Mouse (Mus musculus): Measurements from ENCODE around the gene Sh3bp5l. TPM values are rescaled to one million over a fixed set of nuclear protein-coding genes. Genes with fewer than 3 reads are reported as not detected.
A peak's percentile ranks its signal among the peaks of the same experiment; 100 is the strongest.
"Not testable (repeated sequence)": the region's sequence is repeated elsewhere in the genome, so short reads cannot be mapped to it uniquely, and the experiment has no call there.

Gene Sh3bp5l
- total RNA-seq, 2 experiments from 2014 or later: 55.1 to 55.8 TPM

DNA sequence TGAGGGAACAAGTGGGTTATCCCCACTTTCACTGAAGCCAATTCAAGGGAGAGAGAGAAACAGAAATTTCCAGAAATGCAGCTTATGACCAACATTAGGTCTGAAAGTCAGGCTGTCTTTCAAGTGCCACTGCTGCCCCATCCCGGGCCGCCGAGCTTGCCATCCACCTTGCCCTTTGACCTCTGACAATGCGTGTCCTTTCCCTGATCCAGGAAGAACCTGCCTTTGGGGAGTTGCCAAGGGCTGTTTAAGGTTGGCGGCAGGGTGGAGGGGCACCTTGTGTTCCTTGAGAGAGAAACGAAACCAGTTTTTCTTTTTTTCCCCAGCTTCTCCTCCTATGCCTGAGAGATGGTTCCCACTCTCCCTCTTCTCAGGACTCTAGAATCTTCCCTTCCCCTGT lies 35.7 kb downstream of the Sh3bp5l start:
- not testable (repeated sequence) for DNase-seq (ENCODE audit: extremely low spot score in 1 of 2, low spot score in 1 of 2)

DNA sequence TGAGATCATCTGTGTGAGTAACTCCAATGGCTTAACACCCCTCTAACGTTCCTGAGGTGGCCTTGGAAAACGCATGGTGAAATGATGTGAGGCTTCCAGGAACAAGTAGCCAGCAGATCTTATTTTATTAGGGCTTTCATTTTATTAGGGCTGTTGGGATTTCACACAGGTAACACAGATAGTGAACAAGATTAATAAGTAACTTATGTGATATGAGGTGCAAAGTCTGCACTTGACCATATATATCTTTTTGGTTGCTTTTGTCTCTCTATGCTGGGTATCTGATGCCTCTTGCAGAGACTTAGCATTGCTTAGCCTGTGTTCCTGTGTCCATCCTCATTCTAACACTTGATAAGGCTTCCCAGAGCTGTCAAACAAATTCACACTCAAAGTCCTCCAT lies 46.7 kb downstream of the Sh3bp5l start:
- no peak for DNase-seq (ENCODE audit: extremely low spot score in 1 of 2, low spot score in 1 of 2)

DNA sequence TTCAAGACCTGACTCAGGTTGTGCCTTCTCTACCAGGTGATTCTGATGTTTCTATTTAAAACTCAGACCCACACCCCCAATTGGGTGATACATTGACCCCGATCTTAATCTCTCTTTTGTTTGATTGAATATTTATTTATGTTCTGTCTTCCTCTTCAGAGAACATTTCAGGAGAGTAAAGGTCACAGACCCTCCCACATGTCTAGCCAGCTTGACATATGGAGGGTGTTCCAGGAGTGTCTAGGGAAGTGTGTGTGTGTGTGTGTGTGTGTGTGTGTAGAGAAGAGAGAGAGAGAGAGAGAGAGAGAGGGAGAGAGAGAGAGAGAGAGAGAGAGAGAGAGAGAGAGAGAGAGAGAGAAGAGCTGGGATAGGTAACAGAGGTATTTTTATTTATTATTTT lies 47.2 kb downstream of the Sh3bp5l start:
- DNase-seq (ENCODE audit: extremely low spot score in 1 of 2, low spot score in 1 of 2): no peak

DNA sequence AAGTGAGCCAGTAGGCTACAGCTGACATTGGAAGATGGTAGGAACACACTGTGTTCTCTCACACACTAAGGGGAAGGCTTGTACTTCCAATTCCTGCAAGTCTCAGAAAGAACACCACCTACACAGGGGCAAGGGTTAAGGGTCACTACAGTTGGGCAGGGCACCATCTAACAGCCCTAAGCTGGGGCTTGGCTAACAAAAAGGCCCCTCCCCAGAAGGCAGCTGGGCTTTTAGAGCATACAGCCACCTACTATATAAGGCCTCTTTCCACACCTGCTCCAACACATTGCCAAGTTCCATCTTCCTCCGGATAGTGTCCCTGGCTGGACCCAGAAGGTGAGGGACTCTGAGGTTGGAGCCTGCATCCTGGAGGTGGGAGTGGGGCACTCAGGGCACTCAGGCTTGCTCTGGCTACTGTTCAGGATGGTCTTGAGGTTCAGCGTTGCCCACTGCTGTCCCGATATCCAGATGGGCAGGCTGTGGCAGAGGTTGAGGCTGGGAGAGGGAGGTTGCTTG lies 48.3 kb downstream of the Sh3bp5l start, which contains the start of gene Lypd8:
Lypd8 (plus strand) TSS at position 281 of the 516 bp plus-strand sequence.
- DNase-seq (ENCODE audit: extremely low spot score in 1 of 2, low spot score in 1 of 2): no peak

DNA sequence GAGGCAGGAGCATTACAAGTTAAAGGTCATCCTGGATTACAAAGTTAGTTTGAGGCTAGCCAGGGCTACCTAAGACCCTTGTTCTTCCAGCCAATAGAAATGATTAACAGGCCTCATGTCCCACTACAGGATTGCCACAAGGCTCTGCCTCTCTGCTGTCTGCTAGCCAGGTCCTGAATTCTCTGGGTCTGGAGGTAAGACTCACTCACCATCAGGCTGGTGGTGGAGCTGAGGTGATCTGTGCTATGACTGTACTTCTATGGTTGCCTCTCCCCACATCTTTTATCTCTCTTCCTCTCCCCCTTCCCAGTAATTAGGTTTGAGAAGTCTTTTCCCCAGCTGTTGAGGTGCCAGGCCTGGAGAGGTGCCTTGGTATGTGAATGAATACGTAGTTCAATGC lies 49.0 kb downstream of the Sh3bp5l start:
- DNase-seq (ENCODE audit: extremely low spot score in 1 of 2, low spot score in 1 of 2): no peak

DNA sequence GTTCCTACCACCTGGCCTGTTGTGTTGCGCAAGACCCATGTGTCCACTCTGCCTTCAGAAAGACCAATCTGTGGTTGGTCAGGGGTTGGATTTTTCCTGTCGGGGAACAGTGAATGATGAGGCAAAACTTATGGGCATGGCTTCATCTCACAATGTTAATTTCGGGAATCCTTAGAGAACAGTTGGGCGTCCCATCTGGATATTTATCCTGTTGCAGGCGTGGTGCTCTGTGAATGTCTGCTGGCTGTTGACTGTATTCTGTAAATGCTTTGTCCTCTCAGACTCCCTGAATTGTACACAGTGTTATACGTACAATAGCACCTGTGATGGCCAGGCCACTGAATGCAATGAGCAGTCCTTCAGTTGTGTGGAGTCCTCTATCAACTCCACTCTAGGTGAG lies 51.9 kb downstream of the Sh3bp5l start:
- DNase-seq (ENCODE audit: extremely low spot score in 1 of 2, low spot score in 1 of 2): peak in 1 of 2 experiments; percentile 10

Other genes with a start within 250 kb of the Sh3bp5l start
- not detected for gene Gm12248, start 237.6 kb upstream of the Sh3bp5l start, total RNA-seq (2021)
- 10 to 100 TPM; 52.7 to 54.5 TPM for gene Cnot8, start 226.6 kb upstream of the Sh3bp5l start, total RNA-seq (2021)
- 10 to 100 TPM; 19.2 to 20.6 TPM for gene Gemin5, start 162.2 kb upstream of the Sh3bp5l start, total RNA-seq (2021)
- gene Mrpl22, start 159.1 kb upstream of the Sh3bp5l start, total RNA-seq (2021): 10 to 100 TPM; 28.3 to 34.8 TPM
- gene Igtp, start 131.2 kb upstream of the Sh3bp5l start, total RNA-seq (2021): 1 to 10 TPM; 1.2 to 1.5 TPM
- 1 to 10 TPM; 1.3 to 2.1 TPM for gene Irgm2, start 131.1 kb upstream of the Sh3bp5l start, total RNA-seq (2021)
- not detected for gene 4930438A08Rik, start 55.9 kb upstream of the Sh3bp5l start, total RNA-seq (2021)
- 10 to 100 TPM; 19.3 to 28.6 TPM for gene Zfp692, start 23.7 kb upstream of the Sh3bp5l start, total RNA-seq (2021)
- gene Zfp672, start 385 bp upstream of the Sh3bp5l start, total RNA-seq (2021): 10 to 100 TPM; 45.9 to 47.7 TPM
- gene Lypd8, start 48.3 kb downstream of the Sh3bp5l start, total RNA-seq (2021): under 1 TPM in 1 of 2 experiments, not detected in 1; 0.25 TPM
- gene 1810065E05Rik, start 90.4 kb downstream of the Sh3bp5l start, total RNA-seq (2021): not detected
- not detected for gene Gm12253, start 101.8 kb downstream of the Sh3bp5l start, total RNA-seq (2021)
- gene Lypd9, start 122.2 kb downstream of the Sh3bp5l start, total RNA-seq (2021): not detected
- gene Olfr30, start 131.5 kb downstream of the Sh3bp5l start, total RNA-seq (2021): not detected
- gene Olfr332, start 161.8 kb downstream of the Sh3bp5l start, total RNA-seq (2021): not detected
- gene Olfr331, start 171.8 kb downstream of the Sh3bp5l start, total RNA-seq (2021): not detected
- gene Olfr330, start 204.1 kb downstream of the Sh3bp5l start, total RNA-seq (2021): not detected
- not detected for gene Olfr329-ps, start 215.7 kb downstream of the Sh3bp5l start, total RNA-seq (2021)
- under 1 TPM in 1 of 2 experiments, not detected in 1; 0.12 TPM for gene Olfr328, start 224.9 kb downstream of the Sh3bp5l start, total RNA-seq (2021)
- gene Olfr224, start 239.8 kb downstream of the Sh3bp5l start, total RNA-seq (2021): not detected
- not detected for gene Olfr325, start 247.0 kb downstream of the Sh3bp5l start, total RNA-seq (2021)